Mouse (Mus musculus) layer of hippocampus, adult 9-10 months (tissue): ENCODE data around the gene Olfr1018.

Source experiments
- DNase-seq: peaks from one replicate; pipeline ENCODE4 v3.0.0; 2022; ENCODE audit warnings: low spot score

Olfr1018 gene

DNA sequence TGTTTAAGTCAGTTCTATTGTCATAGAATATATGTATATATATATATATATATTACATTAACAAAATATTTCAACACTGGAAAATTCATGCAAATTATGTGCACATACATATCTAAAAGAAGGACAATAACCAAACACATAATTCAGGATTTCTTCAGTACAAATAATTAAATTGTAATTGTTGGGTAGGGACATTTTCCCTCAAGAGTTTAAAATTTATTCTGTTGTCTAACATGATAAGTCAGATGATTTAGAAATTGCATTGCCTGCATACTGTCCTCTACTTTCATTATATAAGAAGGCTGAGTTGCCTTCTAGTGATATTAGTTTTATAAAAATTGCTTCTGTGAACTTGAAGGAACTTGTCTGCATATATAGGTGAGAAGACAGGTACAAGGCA lies at the start of gene Olfr1018:
Gene Olfr1018 (plus strand): TSS at position 301 of the 400 bp plus-strand sequence.
- no peak for DNase-seq

DNA sequence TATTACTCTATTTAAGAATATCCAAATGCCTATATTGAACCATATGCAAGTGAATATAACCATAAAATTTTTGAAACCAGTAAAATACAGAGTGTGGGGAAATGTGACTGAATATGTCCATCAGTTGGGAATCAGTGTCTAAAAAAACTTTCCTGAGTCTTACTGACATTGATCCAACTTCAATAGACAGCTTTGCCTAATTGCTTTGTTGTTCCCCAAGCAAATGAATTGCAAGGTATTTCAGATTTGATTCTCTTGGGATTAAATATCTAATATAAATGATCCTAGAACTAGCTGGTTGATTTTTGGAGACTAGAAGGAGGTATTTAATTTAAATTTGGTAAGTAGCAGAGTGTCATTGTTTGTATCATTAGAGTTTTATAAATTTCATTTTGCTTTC lies 45.9 kb upstream of the Olfr1018 start, which contains the start of gene Olfr1014:
Gene Olfr1014 (plus strand): TSS at position 301 of the 400 bp plus-strand sequence.
- DNase-seq = no peak

DNA sequence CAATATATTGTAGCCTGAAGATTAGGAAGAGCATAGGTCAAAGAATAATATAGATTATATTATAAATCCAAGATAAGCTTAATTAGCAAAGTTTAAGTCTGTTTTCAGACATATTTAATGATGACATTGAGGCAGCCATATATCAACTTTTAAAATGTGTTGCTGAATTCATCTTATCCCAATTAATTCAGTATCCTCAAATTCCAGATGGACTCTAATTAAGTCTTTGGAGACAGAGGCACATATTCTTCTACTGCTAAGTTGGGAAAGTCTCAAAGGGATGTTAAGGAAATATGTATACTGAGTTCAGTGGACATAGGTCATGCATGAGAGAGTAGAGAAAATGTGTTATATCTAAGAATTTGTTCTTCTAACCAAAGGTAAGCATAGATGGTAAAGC lies 36.6 kb upstream of the Olfr1018 start, which contains the start of gene Olfr1015:
Gene Olfr1015 (plus strand): TSS at position 301 of the 400 bp plus-strand sequence.
- no peak for DNase-seq

DNA sequence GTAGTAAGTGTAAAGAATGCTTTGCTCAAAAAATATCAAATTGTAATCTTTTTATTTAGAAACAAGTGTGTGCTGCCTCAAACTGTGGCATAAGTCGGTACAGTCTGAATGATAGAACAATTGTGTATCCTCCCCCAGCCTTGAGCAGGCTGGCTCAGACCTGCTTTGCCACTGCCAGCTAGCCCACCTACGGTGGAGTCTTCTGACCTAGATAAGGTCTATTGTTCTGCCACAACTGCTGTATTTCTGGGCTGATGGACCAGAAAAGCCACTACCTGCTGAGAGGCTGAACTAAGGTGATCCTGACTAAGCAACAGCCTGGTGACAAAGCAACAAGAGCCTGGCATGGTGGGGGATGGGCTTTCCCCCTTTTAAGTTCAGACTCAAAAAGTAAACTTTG lies 25.9 kb upstream of the Olfr1018 start:
- DNase-seq = no peak

DNA sequence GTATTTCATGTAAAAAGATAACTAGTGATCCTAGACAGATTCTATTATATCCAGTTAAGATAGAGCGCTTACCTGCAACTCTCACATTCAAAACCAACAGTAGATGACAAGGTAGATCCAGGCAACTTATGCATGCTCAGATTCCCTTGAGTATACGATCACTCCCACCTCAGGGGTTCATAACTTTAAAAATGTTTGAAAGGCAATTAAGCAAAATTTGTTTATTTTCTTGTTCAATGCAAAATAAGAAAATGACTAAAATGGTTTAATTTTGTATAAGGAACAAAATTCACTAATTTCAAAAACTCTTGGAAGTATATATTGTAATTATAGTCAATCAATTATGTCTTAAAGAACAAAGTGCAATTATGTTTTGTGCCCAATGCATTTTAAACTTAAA lies 15.8 kb upstream of the Olfr1018 start, which contains the start of gene Olfr1016:
Gene Olfr1016 (minus strand): TSS at position 101 of the 400 bp plus-strand sequence.
- DNase-seq = no peak

DNA sequence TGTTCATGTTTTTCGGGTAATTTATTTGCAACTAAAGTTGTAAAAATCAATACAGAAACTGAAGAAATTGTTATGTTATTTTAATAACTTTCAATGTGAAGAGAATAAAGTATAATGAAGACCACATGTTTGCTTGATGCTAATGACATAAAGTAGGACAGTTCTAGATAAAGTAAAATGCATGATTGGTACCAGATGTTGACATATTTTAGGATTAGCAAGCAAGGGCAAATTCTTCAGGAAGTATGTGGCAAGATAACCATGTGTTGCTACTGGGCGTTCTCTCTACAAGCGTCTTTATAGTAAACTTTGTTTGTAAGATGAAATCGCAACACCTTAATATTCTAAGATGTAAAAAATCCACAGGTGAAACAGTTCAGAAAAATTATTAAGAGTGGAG lies 13.8 kb upstream of the Olfr1018 start:
- no peak for DNase-seq

DNA sequence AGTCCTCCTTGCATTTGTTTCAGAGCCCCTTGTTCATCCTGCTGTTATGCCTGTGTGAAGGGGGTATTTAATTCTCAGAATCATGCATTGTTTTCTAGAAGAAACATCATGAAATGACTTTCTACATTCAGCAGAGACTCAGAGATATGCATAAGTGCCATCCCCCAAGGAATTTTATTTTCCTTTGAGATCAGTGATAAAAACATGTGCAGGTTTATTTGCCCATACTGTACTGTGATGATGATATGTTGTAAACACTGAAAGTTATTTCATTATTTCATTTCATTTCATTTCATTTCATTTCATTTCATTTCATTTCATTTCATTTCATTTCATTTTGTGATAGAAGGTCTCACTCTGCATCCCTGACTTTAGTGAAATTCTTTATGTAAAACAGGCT lies 27.1 kb downstream of the Olfr1018 start, which contains the start of gene Olfr1019:
Gene Olfr1019 (minus strand): TSS at position 101 of the 400 bp plus-strand sequence.
- DNase-seq = no peak

DNA sequence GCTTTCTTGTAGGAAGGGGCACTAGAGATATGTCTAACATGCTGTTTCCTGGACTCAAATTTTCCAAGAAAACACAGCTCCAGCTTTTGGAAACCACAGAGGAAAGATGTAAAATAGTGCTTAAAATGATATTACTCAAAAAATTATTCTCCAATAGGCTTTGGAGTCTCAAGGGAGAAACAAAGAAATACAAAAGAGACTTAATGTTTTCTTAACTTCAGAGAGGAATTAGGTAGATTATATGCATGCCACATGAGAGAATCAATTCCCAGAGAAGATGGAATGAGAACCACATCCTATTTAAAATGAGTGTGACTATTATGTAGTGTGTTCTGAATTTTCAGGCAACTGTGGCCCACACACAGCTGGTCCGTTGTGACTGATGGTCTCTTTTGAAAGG lies 28.5 kb downstream of the Olfr1018 start, which contains the start of gene Olfr1020:
Gene Olfr1020 (plus strand): TSS at position 301 of the 400 bp plus-strand sequence.
- no peak for DNase-seq

DNA sequence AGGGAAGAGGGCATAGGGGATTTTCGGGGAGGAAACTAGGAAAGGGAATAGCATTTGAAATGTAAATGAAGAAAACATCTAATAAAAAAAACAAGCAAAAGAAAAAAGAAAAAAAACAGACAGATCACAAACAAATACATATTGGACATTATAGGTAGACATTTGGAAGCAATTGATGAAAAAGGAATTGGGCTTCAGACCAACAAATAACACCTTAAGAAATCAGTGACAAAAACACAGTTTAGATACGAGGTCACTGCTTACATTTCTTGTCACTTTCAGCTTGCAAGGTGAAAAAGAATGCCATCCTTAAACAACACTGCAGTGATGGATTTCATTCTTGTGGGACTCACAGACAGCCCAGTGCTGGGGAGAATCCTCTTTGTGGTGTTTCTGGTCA lies 50.0 kb downstream of the Olfr1018 start, which contains the start of gene Olfr1022:
Gene Olfr1022 (plus strand): TSS at position 301 of the 400 bp plus-strand sequence.
- no peak for DNase-seq
